Mouse (Mus musculus): ENCODE measurements around the gene Tom1. TPM values are rescaled to one million over a fixed set of nuclear protein-coding genes. Genes with fewer than 3 reads are reported as not detected.

Tom1 gene
- polyA plus RNA-seq, 2 experiments = 35.1 to 35.7 TPM

GRCm38 (mm10) chr8:75119287-75119686 is 85.8 kb downstream of the Tom1 start:
- ATAC-seq (ENCODE audit: low FRiP score, low read depth) (no peak), DNase-seq (ENCODE audit: low spot score) (no peak)
- no peak overlapping the region for H3K4me3 ChIP-seq (replicated peaks; ENCODE audit: low read length)
- H3K36me3 ChIP-seq (ENCODE audit: control insufficient read depth, insufficient read depth, low read length) = peaks cover 96% of the 10 kb centered on the region
- TF ChIP-seq POLR2A (IDR thresholded peaks at IDR 0.05; ENCODE audit: borderline replicate concordance, extremely low read depth, insufficient read depth, insufficient read length) = no peak
- H3K27me3 ChIP-seq (ENCODE audit: control insufficient read depth, insufficient read depth, low read length) = no peaks in the 10 kb centered on the region
- 97% methylated on average over 2 of the region's 2 CpGs for WGBS
- H3K9me3 ChIP-seq (ENCODE audit: control insufficient read depth, low read length) = no peaks in the 10 kb centered on the region
- H3K4me2 ChIP-seq (replicated peaks; ENCODE audit: low read depth, low read length, severe bottlenecking) = no peak overlapping the region
- no peaks in the 10 kb centered on the region for H3K4me1 ChIP-seq (ENCODE audit: control insufficient read depth, insufficient read depth, low read length)
- no peak overlapping the region for H3K9ac ChIP-seq (ENCODE audit: low read depth, low read length, severe bottlenecking)
- H3K27ac ChIP-seq (replicated peaks; ENCODE audit: low read depth, low read length) = no peak overlapping the region

Other genes starting within 250 kb of the Tom1 start
- gene Isx, start 160.5 kb upstream of the Tom1 start, polyA plus RNA-seq (2012; rRNA removed) = 0.18 and 0.27 TPM in 2 replicates
- 0.14 TPM in 1 of 2 replicates, not detected in the other for gene Isx, start 160.5 kb upstream of the Tom1 start, polyA plus RNA-seq (2014; fragmentation: Nextera tagmentation; extraction: Ambion mirVana)
- 63.6 and 66.8 TPM in 2 replicates for gene Hmgxb4, start 40.3 kb upstream of the Tom1 start, polyA plus RNA-seq (2012; rRNA removed)
- gene Hmgxb4, start 40.3 kb upstream of the Tom1 start, polyA plus RNA-seq (2014; fragmentation: Nextera tagmentation; extraction: Ambion mirVana) = 46.7 and 48.1 TPM in 2 replicates
- 32.2 and 39.3 TPM in 2 replicates for gene Hmox1, start 59.9 kb downstream of the Tom1 start, polyA plus RNA-seq (2012; rRNA removed)
- 18.5 and 19.3 TPM in 2 replicates for gene Hmox1, start 59.9 kb downstream of the Tom1 start, polyA plus RNA-seq (2014; fragmentation: Nextera tagmentation; extraction: Ambion mirVana)
- gene Mcm5, start 75.9 kb downstream of the Tom1 start, polyA plus RNA-seq (2012; rRNA removed) = 157 and 159 TPM in 2 replicates
- gene Mcm5, start 75.9 kb downstream of the Tom1 start, polyA plus RNA-seq (2014; fragmentation: Nextera tagmentation; extraction: Ambion mirVana) = 125 and 127 TPM in 2 replicates
- gene Rasd2, start 180.2 kb downstream of the Tom1 start, polyA plus RNA-seq (2012; rRNA removed) = 0.29 and 0.40 TPM in 2 replicates
- 0.07 and 0.08 TPM in 2 replicates for gene Rasd2, start 180.2 kb downstream of the Tom1 start, polyA plus RNA-seq (2014; fragmentation: Nextera tagmentation; extraction: Ambion mirVana)